Mouse (Mus musculus) spleen, postnatal 4 days (tissue): Measurements from ENCODE around the gene Grhl3.

Experiments used
- DNase-seq, 2 experiments: peaks; one replicate each; pipeline ENCODE4 v3.0.0; 2022; ENCODE audit warnings: low spot score in 2 of 2

Grhl3 gene

DNA sequence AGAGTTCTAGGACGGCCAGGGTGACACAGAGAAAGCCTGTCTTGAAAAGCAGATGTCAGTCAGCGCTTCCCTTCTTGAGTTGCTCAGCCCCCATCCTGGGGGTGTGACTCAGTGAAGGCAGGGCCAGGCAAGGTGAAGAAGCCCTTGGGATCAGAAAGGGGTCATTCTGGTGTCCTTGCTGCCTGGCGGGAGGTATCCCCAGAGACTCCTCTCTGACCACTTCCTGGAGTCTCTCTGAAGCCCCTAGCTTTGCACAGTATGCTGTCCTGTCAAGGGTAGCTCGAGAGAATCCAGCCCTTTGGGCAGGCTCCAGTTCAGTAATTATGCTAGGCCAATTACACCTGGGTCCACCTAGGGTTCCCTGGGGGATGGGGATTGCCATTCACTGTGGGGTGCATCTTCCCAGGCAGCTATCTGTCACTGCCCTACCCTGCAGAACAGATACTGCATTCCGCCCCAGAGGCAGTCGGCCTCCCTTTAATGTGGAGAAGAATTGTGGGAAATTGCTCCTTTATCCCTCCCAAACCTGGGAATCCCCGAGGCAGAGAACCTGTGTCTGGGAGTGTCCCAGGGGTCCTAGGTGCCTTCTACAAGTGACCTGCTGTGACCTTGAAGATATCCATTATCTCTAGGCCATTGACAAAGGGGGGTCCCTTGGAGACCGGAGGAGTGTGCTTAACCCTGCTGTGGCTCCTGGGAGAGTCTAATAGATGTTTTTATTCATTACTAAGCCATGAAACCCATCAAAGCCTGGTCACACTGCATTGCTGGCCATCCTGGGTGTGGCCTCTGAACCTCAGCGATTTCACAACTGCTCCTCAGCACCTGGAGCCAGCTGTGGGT, 41.4 kb downstream of the Grhl3 start:
- DNase-seq = no peak

DNA sequence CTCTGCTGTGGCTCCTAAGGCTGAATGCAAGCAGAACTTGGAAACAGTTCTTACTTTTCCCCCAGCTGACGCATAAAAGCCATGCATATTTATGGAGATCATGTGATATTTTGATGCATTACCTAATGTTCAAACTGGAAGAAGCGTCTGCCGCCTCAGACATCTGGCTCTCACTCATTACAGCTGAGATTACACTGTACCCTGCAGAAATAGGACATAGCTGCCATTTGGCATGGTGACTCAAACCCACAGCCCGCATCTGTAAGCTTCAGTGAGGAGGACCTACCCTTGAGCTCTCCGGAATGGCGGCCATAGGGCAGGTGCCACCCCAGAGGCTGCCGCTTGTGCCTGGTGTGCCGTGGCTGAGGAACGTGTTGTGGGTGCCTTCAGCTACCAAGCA, 42.2 kb downstream of the Grhl3 start:
- no peak for DNase-seq

DNA sequence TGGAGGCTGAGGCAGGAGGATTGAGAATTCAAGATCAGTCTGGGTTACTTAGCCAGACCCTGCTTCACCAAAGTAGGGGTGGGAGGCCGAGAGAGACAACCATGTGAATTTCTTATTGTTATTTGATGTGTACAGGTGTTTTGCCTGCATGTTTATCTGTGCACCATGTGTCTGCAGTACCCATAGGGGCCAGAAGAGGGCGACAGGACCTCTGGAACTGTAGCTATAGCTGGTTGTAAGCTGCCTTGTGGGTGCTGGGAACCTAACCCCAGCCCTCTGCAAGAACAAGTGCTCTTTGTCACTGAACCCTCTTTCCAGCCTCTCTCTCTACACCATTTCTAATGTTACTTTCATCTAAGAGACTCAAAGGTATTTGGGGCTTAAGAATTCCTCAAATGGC, 43.2 kb downstream of the Grhl3 start:
- no peak for DNase-seq

DNA sequence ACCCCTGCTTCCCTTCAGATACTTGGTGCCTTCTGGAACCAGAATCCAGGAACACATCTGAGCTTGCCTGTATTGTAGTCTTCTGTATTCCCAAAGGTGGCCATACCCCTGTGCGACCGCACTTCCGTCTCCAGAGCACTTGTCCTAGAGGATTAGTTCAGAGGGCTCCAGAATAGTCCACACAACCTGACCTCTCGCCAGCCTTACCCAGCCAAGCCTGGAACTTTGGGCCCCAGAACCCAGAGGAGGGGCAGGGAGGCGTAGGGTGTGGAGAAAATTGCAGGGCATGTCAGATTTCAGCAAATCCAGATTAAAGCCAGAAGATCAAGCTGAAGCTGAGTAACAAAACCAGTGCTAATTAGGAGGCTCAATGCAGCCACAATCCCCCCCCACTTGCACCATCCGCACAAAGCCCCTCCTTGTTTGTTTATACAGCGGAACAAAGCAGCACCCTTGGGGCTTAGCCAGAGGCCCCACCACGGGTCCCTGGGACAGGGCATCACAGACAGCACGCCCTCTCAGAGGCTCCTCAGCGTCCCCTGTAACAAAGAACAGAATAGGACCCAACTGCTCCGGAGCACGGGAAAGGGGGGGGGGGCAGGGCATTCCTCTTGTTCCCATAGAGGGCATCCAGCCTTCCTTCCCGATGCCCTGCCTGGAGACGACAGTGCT, 47.3 kb downstream of the Grhl3 start:
- DNase-seq = no peak

DNA sequence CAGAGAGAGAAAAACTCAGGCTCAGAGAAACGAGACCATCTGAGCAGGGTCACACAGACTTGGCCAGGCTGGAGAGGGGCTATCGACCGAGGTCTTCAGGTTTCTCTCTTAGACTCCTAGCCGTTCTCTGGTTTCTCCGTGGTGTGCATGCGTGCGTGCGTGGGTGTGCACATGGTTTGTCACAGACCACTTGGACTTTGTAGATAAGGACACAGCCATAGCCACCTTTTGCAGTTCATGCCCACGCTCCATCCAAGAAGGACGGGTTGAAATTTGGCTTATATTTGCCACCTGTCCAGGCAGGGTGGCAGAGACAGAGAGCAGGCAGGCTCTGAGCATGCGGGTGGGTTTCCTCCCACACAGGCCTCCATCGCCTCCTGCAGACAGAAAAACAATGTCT, 48.4 kb downstream of the Grhl3 start:
- no peak for DNase-seq

DNA sequence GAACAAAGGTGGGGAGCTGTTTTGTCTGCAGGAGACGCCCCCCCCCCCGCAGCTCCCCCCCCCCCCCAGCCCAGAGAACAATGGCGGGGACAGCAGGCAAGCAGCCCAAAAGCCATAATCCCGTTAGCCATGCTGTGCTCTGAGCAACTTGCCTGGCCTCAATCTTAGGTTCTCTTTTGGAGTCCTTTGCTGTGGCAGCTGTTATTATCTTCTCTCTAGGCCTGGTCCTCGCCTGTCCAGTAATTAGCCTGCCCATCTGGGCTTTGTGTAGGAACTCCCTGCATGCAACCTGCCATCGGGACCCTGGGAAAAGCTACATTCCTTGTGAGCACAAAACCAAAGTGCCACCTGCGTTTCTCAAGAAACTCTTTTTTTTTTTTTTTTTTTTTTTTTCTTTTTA, 49.5 kb downstream of the Grhl3 start:
- DNase-seq = no peak

DNA sequence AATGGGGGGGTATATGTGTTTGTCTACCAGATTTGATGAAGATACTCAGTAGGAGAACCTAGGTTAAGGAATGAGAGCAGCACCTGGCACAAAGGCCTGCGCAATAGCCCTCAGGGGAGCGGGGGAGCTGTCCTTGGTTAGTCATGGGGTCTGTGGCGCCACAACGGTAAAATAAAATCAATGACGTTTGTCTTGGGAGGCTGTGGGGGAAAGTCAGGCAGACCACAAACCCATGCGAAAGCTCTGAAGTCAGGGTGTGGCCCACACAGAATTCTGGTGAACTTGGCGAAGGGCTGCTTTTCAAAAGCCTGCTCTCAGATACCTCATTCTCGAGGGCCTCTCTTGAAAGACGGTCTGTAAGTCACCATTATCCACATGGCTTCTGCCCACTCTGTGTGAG, 53.0 kb downstream of the Grhl3 start:
- DNase-seq = no peak

DNA sequence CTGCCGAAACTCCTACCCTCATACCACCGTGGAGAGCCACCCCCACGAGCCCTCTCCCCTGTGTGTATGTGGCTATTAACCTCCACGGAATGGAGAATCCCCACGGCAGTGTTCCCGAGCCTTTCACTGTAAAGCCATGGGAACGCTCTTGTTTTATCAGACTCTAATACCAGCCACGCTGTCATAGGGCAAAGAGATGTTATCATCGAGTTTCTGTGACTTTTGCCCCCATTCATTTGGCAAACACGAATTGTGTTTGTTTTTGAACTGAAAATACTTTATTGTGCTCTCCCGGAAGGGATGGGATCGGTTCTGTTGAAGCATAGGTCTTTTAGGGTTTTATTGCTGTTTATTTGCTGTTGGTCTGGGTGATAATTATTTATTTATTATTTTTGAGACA, 55.3 kb downstream of the Grhl3 start:
- no peak for DNase-seq

DNA sequence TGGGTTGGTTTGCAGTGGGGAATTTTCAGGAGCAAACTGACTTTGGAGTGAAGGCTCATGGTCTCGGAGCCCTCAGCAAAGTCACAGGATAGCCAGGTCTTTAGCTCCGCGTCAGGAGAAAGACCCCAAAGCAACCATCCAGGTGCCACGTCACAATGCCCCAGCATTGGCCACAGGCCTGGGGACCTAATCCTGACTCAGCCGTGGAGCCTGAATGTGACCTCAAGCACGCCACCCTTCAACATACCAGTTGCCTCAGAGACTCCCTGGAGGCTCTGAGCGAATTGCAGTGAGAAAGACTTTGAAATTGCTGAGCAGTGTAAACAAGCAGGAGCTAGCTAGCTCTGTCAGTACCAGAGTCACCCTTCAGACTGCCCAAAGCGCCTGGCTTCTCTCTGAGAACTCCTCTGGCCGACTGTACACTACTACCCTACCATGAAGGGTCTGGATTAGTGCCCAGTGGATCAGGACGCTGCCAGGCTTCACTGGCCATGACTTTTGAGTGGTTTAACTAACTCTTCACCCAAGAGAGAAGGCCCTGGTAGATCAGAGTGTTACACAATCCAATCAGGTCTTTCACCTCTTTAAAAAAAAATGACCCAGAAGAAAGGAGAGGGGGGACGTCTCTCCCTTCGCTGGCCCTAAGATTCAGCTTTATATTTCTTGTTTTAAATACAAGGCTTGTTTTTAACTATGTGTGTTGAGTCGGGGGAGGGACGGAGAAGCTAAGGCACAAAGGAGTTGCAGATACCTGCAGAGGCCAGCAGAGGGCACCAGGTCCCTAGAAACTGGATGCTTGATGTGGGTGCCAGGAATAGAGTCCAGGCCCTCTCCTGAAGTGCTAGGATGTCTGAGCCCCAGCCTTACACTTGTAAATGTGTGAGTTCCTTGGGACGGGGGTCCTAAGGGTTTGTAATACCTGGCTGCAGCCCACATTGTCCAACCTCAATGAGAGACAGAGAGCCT, 56.8 kb downstream of the Grhl3 start:
- peak; percentile 49 to 83 for DNase-seq

DNA sequence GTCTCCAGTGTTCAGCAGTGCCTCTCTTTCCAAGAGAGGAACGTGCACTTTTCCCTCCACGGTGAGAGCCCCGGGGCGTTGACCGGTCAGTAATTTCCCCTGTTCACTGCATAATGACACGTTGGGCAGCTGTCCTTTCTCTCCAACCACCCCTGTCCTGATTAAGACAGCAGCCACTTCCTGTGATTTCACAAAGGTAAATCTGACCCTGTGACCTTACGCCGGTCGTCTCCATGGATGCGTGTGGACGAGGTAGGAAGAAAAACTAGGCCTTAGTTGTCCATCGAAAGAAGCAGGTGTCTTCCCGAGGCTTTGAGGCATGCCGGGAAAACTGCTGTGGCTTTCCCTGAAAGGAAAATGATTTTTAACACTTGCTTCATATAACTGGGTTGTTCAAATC, 58.5 kb downstream of the Grhl3 start:
- DNase-seq = no peak

DNA sequence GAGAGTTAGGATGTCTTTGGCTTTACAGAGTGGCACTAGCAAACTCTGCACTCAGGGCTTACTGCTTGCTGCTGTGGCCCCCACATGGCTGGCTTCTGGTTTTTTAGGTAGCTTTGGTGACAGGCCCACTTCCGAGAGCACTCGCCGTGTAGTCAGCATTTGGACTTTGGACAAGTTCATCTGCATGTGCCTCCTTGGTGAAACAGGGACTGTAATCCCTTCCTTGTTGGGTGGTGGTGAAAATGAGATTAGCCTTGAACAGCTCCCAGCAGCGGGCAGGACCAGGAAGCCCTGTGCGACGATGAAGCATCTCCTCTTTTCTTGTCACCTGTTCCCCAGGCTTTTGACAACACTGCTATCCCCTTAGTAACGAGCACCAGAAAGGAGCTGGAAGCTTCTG, 59.6 kb downstream of the Grhl3 start:
- DNase-seq = no peak

DNA sequence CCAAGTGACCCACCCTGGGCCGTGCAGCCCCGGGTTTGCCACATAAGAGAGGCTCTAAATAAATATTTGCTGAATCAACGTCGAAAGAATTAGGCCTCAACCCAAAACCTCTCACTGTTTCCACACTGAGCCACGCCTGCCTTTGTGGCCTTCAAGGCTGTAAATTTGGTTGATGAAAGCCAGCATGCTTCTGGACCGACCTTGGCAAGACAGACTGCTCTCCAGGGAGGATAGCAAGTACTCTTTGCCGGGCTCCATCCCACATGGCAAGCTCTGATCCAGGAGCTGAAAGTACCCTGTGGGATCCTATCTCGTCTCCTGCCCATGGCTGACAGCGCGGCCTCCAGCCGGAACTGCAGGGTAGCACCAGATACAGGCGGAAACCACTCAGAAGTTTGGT, 63.9 kb downstream of the Grhl3 start:
- DNase-seq = no peak

DNA sequence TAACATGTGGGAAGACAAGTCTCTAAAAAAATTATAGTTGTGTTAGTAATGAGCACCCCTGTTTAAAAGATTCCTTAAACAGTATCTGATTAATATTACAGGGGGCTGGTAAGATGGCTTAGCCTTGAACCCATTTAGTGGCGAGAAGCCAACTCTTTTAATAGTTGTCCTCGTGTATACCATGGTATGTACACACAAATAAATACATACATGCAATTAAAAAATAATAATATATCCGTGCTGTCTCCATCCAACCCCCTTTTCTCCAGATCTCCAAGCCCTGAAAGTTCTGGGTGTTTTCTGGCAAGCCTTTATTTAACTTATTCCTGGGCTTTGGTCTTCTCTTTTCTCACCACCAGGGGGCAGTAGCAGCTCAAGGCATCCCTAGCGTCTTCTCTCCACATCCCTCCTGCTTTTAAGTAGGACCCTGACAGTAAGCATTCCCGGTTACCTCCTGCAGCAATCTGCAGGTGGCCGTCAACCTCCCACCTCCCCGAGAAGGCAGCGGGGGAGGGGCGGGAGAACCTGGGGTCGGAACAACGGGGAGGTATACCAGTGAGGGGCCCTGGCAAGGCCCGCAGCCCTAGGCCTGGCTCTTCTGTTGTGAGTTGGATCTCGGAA, 64.9 kb downstream of the Grhl3 start:
- peak; percentile 66 to 86 for DNase-seq

DNA sequence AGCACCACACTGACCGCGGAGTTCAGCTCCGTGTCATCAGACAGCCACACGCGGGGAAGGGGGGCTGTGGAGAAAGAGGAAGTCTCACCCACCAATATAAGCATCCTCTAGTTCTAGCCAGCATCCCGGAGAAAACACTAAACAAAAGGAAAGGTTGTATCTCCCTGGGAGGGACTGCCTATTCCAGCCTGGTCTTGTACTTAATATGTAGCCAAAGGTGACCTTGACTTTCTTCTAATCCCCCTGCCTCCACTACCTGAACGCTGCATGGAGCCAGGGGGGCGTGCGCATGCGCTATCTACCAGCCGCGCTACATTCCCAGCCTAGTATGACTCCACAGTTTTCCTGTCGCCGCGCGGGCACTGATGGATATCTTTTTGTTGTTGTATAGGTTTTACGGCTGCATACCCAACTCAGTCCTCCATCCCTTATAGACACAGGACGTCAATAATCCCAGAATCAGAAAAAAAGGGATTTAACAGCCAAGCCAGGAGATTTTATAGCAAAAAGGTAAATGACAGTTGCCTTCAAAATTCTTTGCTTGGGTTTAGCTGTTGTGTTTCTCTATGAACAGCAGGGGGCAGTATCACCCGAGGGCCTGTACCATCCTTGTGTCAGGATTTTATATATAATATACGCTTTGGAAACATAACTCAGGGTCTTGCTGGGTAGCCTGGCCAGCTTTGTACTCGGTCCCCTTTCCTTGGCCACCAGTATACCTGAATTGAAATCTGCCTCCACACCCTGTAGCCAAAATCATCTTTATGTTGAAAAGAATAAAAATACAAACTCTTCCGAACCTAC, 65.7 kb downstream of the Grhl3 start:
- DNase-seq = peak; percentile 55 to 76

DNA sequence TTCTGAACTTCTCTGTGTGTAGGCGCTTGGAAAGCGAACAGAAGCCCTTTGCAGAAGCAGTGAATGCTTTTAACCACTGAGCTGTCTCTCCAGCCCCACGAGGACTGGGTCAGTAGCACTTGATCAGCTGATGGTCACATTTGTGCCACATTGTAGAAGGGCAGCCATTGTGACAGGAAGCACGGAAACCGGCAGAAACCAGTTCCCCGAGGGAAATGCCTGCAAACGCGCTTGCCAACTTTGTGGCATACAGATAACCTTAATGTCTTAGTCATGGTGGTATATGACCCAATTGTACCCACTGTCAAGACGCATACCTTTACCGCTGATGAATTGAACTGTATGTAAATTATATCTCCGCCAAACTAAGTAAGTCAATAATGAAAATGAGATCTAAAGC, 67.6 kb downstream of the Grhl3 start:
- DNase-seq = no peak

DNA sequence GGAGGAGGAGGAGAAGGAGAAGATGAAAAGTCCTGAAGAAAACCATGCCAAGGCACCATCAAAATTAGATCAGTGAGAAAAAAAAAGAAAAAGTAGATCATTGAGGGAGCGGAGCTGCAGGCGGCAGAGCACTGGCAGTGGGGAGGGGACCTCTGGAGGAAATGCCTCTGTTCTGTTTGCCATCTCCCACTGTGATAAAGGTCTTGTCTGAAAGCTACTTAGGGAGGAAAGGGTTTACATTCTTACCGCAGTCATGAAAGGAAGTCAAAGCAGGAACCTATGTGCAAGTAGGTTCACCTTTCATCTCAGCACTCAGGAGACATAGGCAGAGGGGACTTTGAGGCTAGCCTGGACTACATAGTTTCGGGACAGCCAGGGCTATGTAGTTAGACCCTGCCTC, 71.8 kb downstream of the Grhl3 start:
- no peak for DNase-seq

DNA sequence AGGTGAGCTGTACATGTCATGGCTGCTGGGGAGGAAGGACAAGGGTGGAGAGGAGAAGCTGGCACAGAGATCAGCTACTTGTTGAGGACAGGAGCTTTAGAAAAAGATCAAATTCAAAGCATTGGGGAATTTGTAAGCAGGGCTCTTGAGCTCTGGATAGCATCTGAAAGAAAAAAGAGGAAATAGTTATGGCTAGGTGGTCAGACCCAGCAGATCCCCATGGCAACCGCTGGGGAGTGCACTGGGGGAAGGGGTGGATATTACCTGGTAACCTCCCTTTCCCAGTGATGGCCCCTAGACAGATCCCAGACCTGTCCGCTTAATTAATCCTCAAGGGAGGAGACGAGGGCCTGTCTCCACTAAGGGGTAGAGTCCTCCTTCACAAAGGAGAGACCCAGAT, 73.6 kb downstream of the Grhl3 start:
- no peak for DNase-seq

DNA sequence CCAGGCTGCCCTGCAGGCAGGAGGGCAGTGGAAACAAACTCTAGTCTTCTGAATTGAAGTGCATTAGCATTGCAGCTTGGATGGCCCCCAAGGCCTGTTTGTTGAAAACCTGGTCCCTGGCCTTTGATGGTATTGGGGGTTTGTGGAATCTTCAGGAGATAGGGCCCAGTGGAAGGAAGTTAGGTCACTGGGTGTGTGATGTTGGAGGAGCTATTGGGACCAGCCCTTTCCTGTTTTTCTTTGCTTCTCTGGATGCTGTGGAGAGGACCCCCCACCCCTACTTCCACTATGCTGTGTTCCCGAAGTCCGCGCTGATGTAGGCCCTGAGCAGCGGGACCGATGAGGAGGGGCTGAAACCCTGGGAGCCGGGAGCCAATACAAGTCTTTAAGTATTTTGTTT, 75.3 kb downstream of the Grhl3 start:
- DNase-seq = no peak

DNA sequence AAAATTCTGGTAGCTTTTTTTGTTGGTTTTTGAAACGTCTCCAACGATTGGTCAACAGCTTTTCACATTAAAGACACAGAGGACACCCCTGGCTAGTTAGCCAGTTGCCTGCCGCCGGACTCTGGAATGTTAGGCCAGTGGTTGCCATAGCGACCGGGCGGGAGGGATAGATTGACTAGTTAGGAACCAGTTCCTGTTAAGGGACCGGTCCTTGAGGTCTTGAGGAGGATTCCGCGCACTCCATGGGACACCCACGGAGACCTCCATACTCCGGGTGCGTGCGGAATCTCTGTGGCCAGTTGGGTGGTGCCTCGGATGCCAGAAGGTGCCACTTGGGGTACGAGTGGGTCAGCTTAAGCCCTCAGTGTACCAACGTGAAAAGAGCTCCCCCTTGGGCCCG, 77.6 kb downstream of the Grhl3 start:
- no peak for DNase-seq

DNA sequence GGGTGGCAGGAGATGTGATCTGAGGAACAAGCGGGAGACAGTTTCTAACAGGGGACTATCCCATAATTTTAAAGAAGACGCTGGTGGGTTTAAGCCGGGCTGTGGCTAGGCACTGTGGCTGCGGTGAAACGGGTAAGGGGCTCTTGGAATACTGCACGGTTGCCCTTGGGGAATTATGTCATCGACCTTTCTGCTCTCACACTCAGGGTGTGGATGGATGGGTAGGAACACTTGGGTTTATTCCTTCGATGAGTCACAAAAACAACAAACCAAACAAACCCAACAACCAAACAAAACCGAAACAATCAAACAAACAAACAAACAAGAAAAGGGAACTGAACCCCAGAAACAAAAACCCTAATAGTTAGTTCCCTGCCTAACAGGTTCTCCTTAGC, 78.0 kb downstream of the Grhl3 start:
- DNase-seq = no peak
